Mouse (Mus musculus) layer of hippocampus, adult 11-12 months (tissue): ENCODE results near the gene Hspa8.
"Not testable (repeated sequence)": the region's sequence is repeated elsewhere in the genome, so short reads cannot be mapped to it uniquely, and the experiment has no call there.

Experiments
- DNase-seq: peaks from one replicate; pipeline ENCODE4 v3.0.0; 2022; ENCODE audit warnings: low spot score

The Hspa8 gene

GRCm38 (mm10) chr9:40784374-40784967 is 16.3 kb upstream of the Hspa8 start:
- DNase-seq, result no peak

- no peak for DNase-seq
Measured at GRCm38 (mm10) chr9:40785452-40785851, 15.3 kb upstream of the Hspa8 start.

GRCm38 (mm10) chr9:40786820-40787219 is 14.0 kb upstream of the Hspa8 start:
- not testable (repeated sequence) for DNase-seq

- no peak for DNase-seq
Measured at GRCm38 (mm10) chr9:40791864-40792633, 8.7 kb upstream of the Hspa8 start.

- no peak for DNase-seq
Measured at GRCm38 (mm10) chr9:40793581-40793980, 7.2 kb upstream of the Hspa8 start.

GRCm38 (mm10) chr9:40794251-40794650 is 6.5 kb upstream of the Hspa8 start:
- no peak for DNase-seq

GRCm38 (mm10) chr9:40794926-40795325 is 5.9 kb upstream of the Hspa8 start:
- no peak for DNase-seq

- no peak for DNase-seq
Measured at GRCm38 (mm10) chr9:40795562-40795961, 5.2 kb upstream of the Hspa8 start.

GRCm38 (mm10) chr9:40796054-40796453 is 4.7 kb upstream of the Hspa8 start:
- DNase-seq, result no peak

GRCm38 (mm10) chr9:40798247-40798960 is 2.4 kb upstream of the Hspa8 start:
- DNase-seq, result no peak

- no peak for DNase-seq
Measured at GRCm38 (mm10) chr9:40799112-40799511, 1.7 kb upstream of the Hspa8 start.

- peak; percentile 77 for DNase-seq
Measured at GRCm38 (mm10) chr9:40799837-40800501, 815 bp upstream of the Hspa8 start.

- DNase-seq, result peak; percentile 64
Measured at GRCm38 (mm10) chr9:40801614-40802532, 1.1 kb downstream of the Hspa8 start.

GRCm38 (mm10) chr9:40802533-40802875 is 1.7 kb downstream of the Hspa8 start:
- not testable (repeated sequence) for DNase-seq

GRCm38 (mm10) chr9:40804576-40804975 is 3.8 kb downstream of the Hspa8 start:
- DNase-seq, result not testable (repeated sequence)

- DNase-seq, result peak; percentile 91
Measured at GRCm38 (mm10) chr9:40805263-40805662, 4.5 kb downstream of the Hspa8 start.

GRCm38 (mm10) chr9:40806440-40807288 is 5.9 kb downstream of the Hspa8 start:
- DNase-seq, result no peak

GRCm38 (mm10) chr9:40807289-40807920 is 6.6 kb downstream of the Hspa8 start:
- DNase-seq, result no peak

- DNase-seq, result no peak
Measured at GRCm38 (mm10) chr9:40808061-40808906, 7.5 kb downstream of the Hspa8 start.
